Mouse (Mus musculus): ENCODE data around the gene Gm47791. TPM values are rescaled to one million over a fixed set of nuclear protein-coding genes. Genes with fewer than 3 reads are reported as not detected.

The Gm47791 gene
- total RNA-seq (2021): not detected
- long read RNA-seq, experiment 1: 0 reads
- long read RNA-seq, experiment 2: 0 reads

DNA sequence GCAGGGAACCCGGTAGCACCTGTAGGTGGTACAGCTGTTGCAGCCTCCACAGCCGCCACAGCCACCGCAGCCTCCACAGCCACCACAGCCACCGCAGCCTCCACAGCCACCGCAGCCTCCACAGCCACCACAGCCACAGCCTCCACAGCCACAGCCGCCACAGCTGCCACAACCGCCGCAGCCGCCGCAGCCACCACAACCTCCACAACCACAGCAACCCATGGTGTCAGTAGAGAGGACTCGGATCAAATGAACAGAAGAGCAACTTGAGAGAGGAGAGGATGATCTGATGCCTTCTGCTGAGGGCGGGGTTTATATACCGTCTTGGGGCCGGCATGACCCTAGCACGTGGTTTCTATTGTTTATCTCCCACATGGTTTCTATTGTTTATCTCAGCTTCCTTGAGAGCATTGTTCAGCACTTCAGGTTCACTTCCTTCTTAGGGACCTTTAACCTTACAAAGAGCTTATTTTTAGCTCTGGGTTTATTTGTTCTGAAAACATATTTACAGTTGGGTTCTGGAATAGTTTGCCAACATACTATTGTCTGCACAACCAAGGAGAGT is at the start of gene Gm47791:
TSS of gene Gm47791 (minus strand) at position 222 of the 565 bp plus-strand sequence.
- intact Hi-C loops (cut with DNase I): loop anchor here (10.0 kb wide), 1 partner anchor 216 kb away; no protein-coding TSS in a partner anchor
- no peak for DNase-seq (ENCODE audit: low spot score in 2 of 2)

DNA sequence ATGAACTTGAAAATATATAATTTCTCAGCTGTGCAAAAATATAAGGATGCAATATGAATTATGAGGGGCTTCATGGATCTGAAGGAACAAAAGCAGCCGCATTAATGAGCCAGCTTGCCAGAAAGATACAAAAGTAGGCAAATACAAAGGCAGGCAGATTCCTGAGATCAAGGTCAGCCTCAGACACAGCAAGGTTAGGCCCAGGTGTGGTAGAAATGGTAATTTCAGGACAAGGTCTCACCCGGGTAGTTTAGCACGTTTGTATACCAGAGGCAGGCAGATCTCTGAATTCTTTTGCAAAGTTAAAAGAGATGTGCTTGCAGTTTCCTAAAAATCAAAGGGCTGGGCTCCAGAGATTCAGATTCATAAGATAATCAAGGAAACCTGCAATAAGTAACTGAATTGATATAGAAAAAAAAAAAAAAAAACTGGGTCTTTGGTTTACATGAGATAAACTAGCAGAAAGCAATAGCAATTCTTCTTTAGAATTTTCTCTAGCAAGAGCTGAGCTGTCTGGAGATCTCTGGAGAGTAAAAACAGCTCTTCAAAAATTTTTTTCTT is 49.7 kb upstream of the Gm47791 start:
- DNase-seq (ENCODE audit: low spot score in 2 of 2): no peak

GRCm38 (mm10) chr1:82820179-82820578 is 49.1 kb upstream of the Gm47791 start:
- no peak for DNase-seq (ENCODE audit: low spot score in 2 of 2)
- intact Hi-C loops (cut with DNase I): no loop called here

More for the DNA sequence above, 49.7 kb upstream of the Gm47791 start:
- intact Hi-C loops (cut with DNase I): no loop called here

DNA sequence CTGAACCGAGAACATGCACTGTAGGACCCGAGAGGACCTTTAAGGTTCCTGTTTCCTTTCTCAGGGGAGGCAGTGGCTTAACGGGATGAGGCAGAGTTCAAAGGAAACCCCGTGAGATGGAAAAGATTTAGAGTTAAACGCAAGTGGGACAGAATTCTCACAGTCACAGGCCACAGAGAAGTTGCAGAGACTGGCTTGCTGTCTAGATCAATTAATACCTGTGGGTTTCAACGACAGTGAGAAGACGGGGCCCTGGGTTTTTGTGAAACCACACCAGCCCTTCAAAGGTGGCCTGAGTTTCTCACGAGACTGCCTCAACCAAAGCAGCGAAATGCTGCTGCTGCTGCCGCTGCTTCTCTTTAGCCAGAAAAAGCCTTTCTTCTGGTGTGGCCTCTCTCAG is 48.3 kb upstream of the Gm47791 start:
- intact Hi-C loops (cut with DNase I): no loop called here
- no peak for DNase-seq (ENCODE audit: low spot score in 2 of 2)

DNA sequence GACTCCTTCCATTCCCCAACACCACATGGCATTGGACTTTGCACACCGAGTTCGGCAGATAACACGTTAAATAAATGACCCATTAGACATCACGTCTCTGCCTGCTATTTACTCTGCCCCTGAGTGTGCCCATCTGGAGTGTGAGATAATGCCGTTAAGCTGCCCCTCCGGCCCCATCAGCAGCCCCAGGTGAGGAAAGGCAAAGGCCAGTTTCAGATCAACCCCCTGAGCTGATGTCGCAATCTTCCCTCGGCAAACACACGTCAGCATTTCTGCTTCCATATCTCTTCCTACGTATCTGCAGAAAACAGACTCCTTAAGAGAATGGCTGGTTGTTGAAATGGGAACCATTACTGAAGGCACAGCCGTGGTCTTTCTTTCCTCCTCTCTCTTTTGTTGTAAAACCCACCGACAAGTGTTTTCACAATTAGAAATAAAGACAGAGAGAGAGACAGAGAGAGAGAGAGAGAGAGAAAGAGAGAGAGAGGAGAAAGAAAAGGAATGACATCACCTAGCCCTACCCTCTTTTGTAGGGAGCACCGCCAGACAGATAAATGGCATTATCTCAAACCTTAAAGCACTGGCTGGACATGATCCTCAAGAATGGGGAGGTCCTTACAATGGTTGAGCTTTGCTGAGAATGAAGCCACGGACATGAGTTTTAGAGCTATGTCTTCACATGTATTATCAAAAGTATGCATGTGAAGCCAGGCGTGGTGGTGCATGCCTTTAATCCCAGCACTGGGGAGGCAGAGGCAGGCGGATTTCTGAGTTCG is 45.1 kb upstream of the Gm47791 start:
- intact Hi-C loops (cut with DNase I): no loop called here
- no peak for DNase-seq (ENCODE audit: low spot score in 2 of 2)

DNA sequence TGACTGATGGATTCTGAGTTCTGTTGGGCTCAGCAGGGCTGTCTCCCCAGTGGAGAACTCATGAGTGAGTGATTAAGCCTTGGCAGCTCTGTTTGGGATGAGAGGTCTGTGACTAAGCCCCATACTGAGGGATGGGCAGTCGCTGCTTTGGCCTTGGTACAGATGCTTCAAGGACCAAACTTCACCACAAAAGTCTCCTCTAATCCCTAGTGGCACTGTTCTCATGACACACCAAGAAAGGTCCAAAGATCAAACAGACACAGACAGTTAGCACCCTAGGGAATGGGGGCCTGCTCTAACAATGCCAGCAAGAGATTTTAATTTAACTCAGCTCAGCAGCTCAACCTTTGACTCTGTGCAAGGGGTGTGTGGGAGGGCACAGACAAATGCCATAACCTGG is 40.7 kb upstream of the Gm47791 start:
- no peak for DNase-seq (ENCODE audit: low spot score in 2 of 2)
- intact Hi-C loops (cut with DNase I): no loop called here

- intact Hi-C loops (cut with DNase I): no loop called here
- no peak for DNase-seq (ENCODE audit: low spot score in 2 of 2)
Measured at GRCm38 (mm10) chr1:82808564-82808963, 37.5 kb upstream of the Gm47791 start.

DNA sequence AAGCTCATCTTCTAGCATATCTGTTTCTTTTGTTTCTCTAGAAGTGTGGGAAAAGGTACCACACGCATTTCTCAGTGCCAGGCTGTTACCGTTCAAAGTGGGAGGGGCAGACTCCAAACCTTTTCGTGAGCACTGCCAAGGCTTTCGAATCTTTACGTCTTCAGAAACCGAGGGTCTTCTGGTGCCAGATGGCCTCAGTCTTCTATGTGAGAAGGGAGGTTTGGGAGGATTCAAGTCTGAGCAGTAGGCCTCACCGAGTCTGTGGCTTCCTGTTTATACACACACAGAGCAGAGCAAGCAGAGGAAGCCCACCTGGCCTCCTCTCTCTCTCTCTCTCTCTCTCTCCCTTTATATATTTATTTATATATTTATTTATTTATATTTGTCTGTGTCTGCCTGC is 36.2 kb upstream of the Gm47791 start:
- intact Hi-C loops (cut with DNase I): no loop called here
- no peak for DNase-seq (ENCODE audit: low spot score in 2 of 2)

- no peak for DNase-seq (ENCODE audit: low spot score in 2 of 2)
- intact Hi-C loops (cut with DNase I): no loop called here
Measured at GRCm38 (mm10) chr1:82806391-82806790, 35.3 kb upstream of the Gm47791 start.

DNA sequence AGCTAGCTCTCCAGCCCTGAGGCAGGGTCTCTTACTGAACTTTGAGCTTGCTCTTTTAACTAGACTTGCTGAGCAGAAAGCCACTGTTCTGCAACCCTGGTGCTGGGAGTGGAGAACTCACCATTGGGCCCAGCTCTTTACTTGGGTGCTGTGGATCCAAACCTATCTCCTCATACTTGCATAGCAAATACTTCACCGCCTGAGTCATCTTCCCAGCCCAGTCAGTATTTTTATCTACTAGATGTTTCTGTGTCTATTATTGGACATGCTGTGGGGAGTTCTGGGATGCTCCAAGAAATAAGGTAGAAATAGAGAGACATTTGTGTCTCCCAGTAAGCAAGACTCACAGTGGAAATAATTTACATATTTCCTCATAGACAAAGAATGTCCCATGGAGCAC is 33.0 kb upstream of the Gm47791 start:
- intact Hi-C loops (cut with DNase I): no loop called here
- peak; percentile 11 to 33 for DNase-seq (ENCODE audit: low spot score in 2 of 2)

DNA sequence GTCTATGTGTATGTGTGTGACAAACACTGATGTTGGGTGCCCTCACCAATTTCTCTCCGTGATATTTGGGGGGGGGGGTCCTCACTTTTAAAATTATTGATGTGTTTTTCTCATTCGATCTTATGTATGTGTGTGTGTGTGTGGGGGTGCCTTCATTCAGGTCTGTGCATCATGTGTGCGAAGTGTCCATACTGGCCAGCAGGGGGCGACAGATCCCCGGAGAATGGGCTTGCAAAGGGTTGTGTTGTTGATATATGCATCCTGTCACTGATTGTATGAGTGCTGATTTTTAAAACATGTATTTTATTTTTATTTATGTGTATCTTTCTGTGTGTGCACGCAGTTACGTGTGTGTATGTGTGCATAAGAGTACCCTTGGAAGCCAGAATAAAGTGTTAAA is 32.6 kb upstream of the Gm47791 start:
- no peak for DNase-seq (ENCODE audit: low spot score in 2 of 2)
- intact Hi-C loops (cut with DNase I): no loop called here

- DNase-seq (ENCODE audit: low spot score in 2 of 2): no peak
- intact Hi-C loops (cut with DNase I): no loop called here
Measured at GRCm38 (mm10) chr1:82801105-82801783, 30.2 kb upstream of the Gm47791 start.

GRCm38 (mm10) chr1:82798922-82799321 is 27.9 kb upstream of the Gm47791 start:
- intact Hi-C loops (cut with DNase I): no loop called here
- no peak for DNase-seq (ENCODE audit: low spot score in 2 of 2)

GRCm38 (mm10) chr1:82798304-82798703 is 27.3 kb upstream of the Gm47791 start:
- intact Hi-C loops (cut with DNase I): no loop called here
- no peak for DNase-seq (ENCODE audit: low spot score in 2 of 2)

DNA sequence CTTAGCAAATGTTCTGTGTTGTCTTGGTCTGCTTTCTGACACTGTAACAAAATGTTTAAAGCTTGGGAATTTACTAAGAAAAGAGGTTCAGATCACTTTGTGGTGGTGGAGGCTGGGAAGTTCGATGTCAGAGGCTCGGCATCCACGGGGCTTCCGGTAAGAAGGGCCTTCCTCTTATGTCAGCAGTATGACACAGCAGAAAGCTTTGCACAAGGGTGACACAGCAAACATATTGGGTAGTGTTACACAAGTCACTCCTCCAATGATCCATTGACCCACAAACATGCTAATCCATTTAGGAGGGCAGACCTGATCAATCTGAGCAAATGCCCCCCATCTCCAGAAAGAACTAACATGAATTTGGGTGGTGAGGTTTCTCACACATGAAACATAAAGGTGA is 26.0 kb upstream of the Gm47791 start:
- intact Hi-C loops (cut with DNase I): no loop called here
- no peak for DNase-seq (ENCODE audit: low spot score in 2 of 2)

- intact Hi-C loops (cut with DNase I): no loop called here
- DNase-seq (ENCODE audit: low spot score in 2 of 2): no peak
Measured at GRCm38 (mm10) chr1:82795702-82796443, 24.8 kb upstream of the Gm47791 start.

GRCm38 (mm10) chr1:82795211-82795610 is 24.2 kb upstream of the Gm47791 start:
- intact Hi-C loops (cut with DNase I): no loop called here
- no peak for DNase-seq (ENCODE audit: low spot score in 2 of 2)

DNA sequence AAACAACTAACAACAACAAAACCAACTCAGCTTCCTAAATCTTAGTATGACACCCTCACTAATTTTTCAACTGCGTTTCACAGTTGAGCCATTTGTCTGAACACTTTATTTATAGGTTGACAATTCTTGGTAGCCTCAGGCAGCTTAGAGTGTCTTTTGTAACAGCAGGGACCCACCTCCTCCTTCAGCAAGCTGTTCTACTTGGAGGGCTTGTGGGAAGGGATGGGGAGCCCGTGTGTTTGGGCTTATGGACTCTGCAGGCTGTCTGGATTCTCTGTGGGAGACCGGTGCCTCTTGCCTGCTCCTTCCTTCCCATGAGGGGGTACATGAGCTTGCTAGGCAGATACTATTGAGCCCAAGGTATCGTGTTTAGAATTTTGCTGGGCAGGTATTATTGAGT is 22.9 kb upstream of the Gm47791 start:
- peak; percentile 49 to 72 for DNase-seq (ENCODE audit: low spot score in 2 of 2)
- intact Hi-C loops (cut with DNase I): no loop called here

- intact Hi-C loops (cut with DNase I): no loop called here
- no peak for DNase-seq (ENCODE audit: low spot score in 2 of 2)
Measured at GRCm38 (mm10) chr1:82793110-82793509, 22.1 kb upstream of the Gm47791 start.

- intact Hi-C loops (cut with DNase I): no loop called here
- DNase-seq (ENCODE audit: low spot score in 2 of 2): no peak
Measured at GRCm38 (mm10) chr1:82792238-82792637, 21.2 kb upstream of the Gm47791 start.

All from left cerebral cortex, postnatal 14 days (tissue).